Mouse (Mus musculus): Measurements from ENCODE around the gene Mapkap1. TPM values are rescaled to one million over a fixed set of nuclear protein-coding genes. Genes with fewer than 3 reads are reported as not detected.

The Mapkap1 gene
- polyA plus RNA-seq, 1 experiment from 2014 or later = 25.9 TPM

- no peaks in the 10 kb centered on the region for H3K9me3 ChIP-seq (replicated peaks; ENCODE audit: control insufficient read depth, low read length)
- H3K9ac ChIP-seq (ENCODE audit: low read depth, low read length) = no peak overlapping the region
- H3K36me3 ChIP-seq (ENCODE audit: control insufficient read depth, insufficient read depth) = no peaks in the 10 kb centered on the region
- WGBS (ENCODE audit: insufficient replicate concordance) = 67% methylated on average over 14 of the region's 14 CpGs
- no peak overlapping the region for H3K4me2 ChIP-seq (ENCODE audit: low read depth, low read length)
- H3K4me1 ChIP-seq (ENCODE audit: control insufficient read depth, low read depth, low read length) = no peaks in the 10 kb centered on the region; the same call in none of the 2 replicates
- H3K27me3 ChIP-seq (ENCODE audit: control insufficient read depth, insufficient read depth, low read depth, low read length) = no peaks in the 10 kb centered on the region
- ATAC-seq (ENCODE audit: low read depth) = no peak
- H3K4me3 ChIP-seq (ENCODE audit: low read depth, low read length) = no peak overlapping the region
- no peak overlapping the region for H3K27ac ChIP-seq (ENCODE audit: low read length)
These were observed 228.9 kb downstream of the Mapkap1 start for GRCm38 (mm10) chr2:34635249-34636165.

GRCm38 (mm10) chr2:34638955-34639650, 232.5 kb downstream of the Mapkap1 start:
- H3K4me1 ChIP-seq (ENCODE audit: control insufficient read depth, low read depth, low read length) = no peaks in the 10 kb centered on the region; the same call in none of the 2 replicates
- peak overlapping the region; percentile 42 for H3K9ac ChIP-seq (ENCODE audit: low read depth, low read length)
- peak; percentile 63 for ATAC-seq (ENCODE audit: low read depth)

GRCm38 (mm10) chr2:34639725-34640124, 233.2 kb downstream of the Mapkap1 start:
- Histone ChIP-seq H3K27ac (ENCODE audit: low read length) (no peak overlapping the region), H3K36me3 (ENCODE audit: control insufficient read depth, insufficient read depth) (no peaks in the 10 kb centered on the region), H3K4me3 (ENCODE audit: low read depth, low read length) (no peak overlapping the region), H3K27me3 (ENCODE audit: control insufficient read depth, insufficient read depth, low read depth, low read length) (no peaks in the 10 kb centered on the region), H3K9me3 (replicated peaks; ENCODE audit: control insufficient read depth, low read length) (no peaks in the 10 kb centered on the region), H3K4me1 (ENCODE audit: control insufficient read depth, low read depth, low read length) (no peaks in the 10 kb centered on the region; the same call in none of the 2 replicates), H3K4me2 (ENCODE audit: low read depth, low read length) (peak overlapping the region; percentile 72; the same call in 1 of the 2 replicates), H3K9ac (ENCODE audit: low read depth, low read length) (no peak overlapping the region)
- WGBS (ENCODE audit: insufficient replicate concordance) = 52% methylated on average over 5 of the region's 5 CpGs
- no peak for ATAC-seq (ENCODE audit: low read depth)

More at GRCm38 (mm10) chr2:34638955-34639650, 232.5 kb downstream of the Mapkap1 start:
- Histone ChIP-seq H3K36me3 (ENCODE audit: control insufficient read depth, insufficient read depth) (no peaks in the 10 kb centered on the region), H3K9me3 (replicated peaks; ENCODE audit: control insufficient read depth, low read length) (no peaks in the 10 kb centered on the region), H3K4me2 (ENCODE audit: low read depth, low read length) (peak overlapping the region; percentile 72), H3K4me3 (ENCODE audit: low read depth, low read length) (peak overlapping the region; percentile 55), H3K27me3 (ENCODE audit: control insufficient read depth, insufficient read depth, low read depth, low read length) (no peaks in the 10 kb centered on the region), H3K27ac (ENCODE audit: low read length) (no peak overlapping the region)
- 14% methylated on average over 37 of the region's 37 CpGs for WGBS (ENCODE audit: insufficient replicate concordance)

- H3K27me3 ChIP-seq (ENCODE audit: control insufficient read depth, insufficient read depth, low read depth, low read length) = no peaks in the 10 kb centered on the region
- H3K4me2 ChIP-seq (ENCODE audit: low read depth, low read length) = no peak overlapping the region
- no peaks in the 10 kb centered on the region for H3K36me3 ChIP-seq (ENCODE audit: control insufficient read depth, insufficient read depth)
- no peak overlapping the region for H3K27ac ChIP-seq (ENCODE audit: low read length)
- H3K4me3 ChIP-seq (ENCODE audit: low read depth, low read length) = no peak overlapping the region
- no peaks in the 10 kb centered on the region for H3K9me3 ChIP-seq (replicated peaks; ENCODE audit: control insufficient read depth, low read length)
- H3K9ac ChIP-seq (ENCODE audit: low read depth, low read length) = no peak overlapping the region
- WGBS (ENCODE audit: insufficient replicate concordance) = 38% methylated on average over 2 of the region's 2 CpGs
- peaks cover 11% of the 10 kb centered on the region for H3K4me1 ChIP-seq (ENCODE audit: control insufficient read depth, low read depth, low read length)
- no peak for ATAC-seq (ENCODE audit: low read depth)
These were observed 235.8 kb downstream of the Mapkap1 start for GRCm38 (mm10) chr2:34642351-34642750.

- Histone ChIP-seq H3K36me3 (ENCODE audit: control insufficient read depth, insufficient read depth) (no peaks in the 10 kb centered on the region), H3K4me1 (ENCODE audit: control insufficient read depth, low read depth, low read length) (peaks cover 11% of the 10 kb centered on the region), H3K4me3 (ENCODE audit: low read depth, low read length) (no peak overlapping the region), H3K9ac (ENCODE audit: low read depth, low read length) (no peak overlapping the region), H3K9me3 (replicated peaks; ENCODE audit: control insufficient read depth, low read length) (no peaks in the 10 kb centered on the region), H3K27me3 (ENCODE audit: control insufficient read depth, insufficient read depth, low read depth, low read length) (no peaks in the 10 kb centered on the region), H3K27ac (ENCODE audit: low read length) (no peak overlapping the region), H3K4me2 (ENCODE audit: low read depth, low read length) (0 out of 2 replicates have a peak overlapping the region, but pooled peaks have one; percentile 91)
- ATAC-seq (ENCODE audit: low read depth) = no peak
- WGBS (ENCODE audit: insufficient replicate concordance) = 43% methylated on average over 22 of the region's 22 CpGs
These were observed 238.3 kb downstream of the Mapkap1 start for GRCm38 (mm10) chr2:34644571-34645526.

- ATAC-seq (ENCODE audit: low read depth) = peak; percentile 95
- Histone ChIP-seq H3K36me3 (ENCODE audit: control insufficient read depth, insufficient read depth) (no peaks in the 10 kb centered on the region), H3K4me3 (ENCODE audit: low read depth, low read length) (peak overlapping the region; percentile 65), H3K9me3 (replicated peaks; ENCODE audit: control insufficient read depth, low read length) (no peaks in the 10 kb centered on the region), H3K9ac (ENCODE audit: low read depth, low read length) (peak overlapping the region; percentile 61), H3K4me1 (ENCODE audit: control insufficient read depth, low read depth, low read length) (peaks cover 11% of the 10 kb centered on the region), H3K27me3 (ENCODE audit: control insufficient read depth, insufficient read depth, low read depth, low read length) (no peaks in the 10 kb centered on the region), H3K27ac (ENCODE audit: low read length) (no peak overlapping the region), H3K4me2 (ENCODE audit: low read depth, low read length) (peak overlapping the region; percentile 91)
- WGBS (ENCODE audit: insufficient replicate concordance) = 7% methylated on average over 21 of the region's 21 CpGs
These were observed 239.4 kb downstream of the Mapkap1 start for GRCm38 (mm10) chr2:34645851-34646540.

GRCm38 (mm10) chr2:34646541-34646865, 239.9 kb downstream of the Mapkap1 start:
- H3K27me3 ChIP-seq (ENCODE audit: control insufficient read depth, insufficient read depth, low read depth, low read length) = no peaks in the 10 kb centered on the region
- no peak overlapping the region; the same call in 1 of the 2 replicates for H3K9ac ChIP-seq (ENCODE audit: low read depth, low read length)
- H3K4me1 ChIP-seq (ENCODE audit: control insufficient read depth, low read depth, low read length) = peaks cover 11% of the 10 kb centered on the region
- ATAC-seq (ENCODE audit: low read depth) = no peak
- WGBS (ENCODE audit: insufficient replicate concordance) = 7% methylated on average over 5 of the region's 5 CpGs
- peak overlapping the region; percentile 65 for H3K4me3 ChIP-seq (ENCODE audit: low read depth, low read length)
- H3K9me3 ChIP-seq (replicated peaks; ENCODE audit: control insufficient read depth, low read length) = no peaks in the 10 kb centered on the region
- H3K27ac ChIP-seq (ENCODE audit: low read length) = no peak overlapping the region
- H3K4me2 ChIP-seq (ENCODE audit: low read depth, low read length) = peak overlapping the region; percentile 91
- no peaks in the 10 kb centered on the region for H3K36me3 ChIP-seq (ENCODE audit: control insufficient read depth, insufficient read depth)

- H3K36me3 ChIP-seq (ENCODE audit: control insufficient read depth, insufficient read depth) = no peaks in the 10 kb centered on the region
- H3K9me3 ChIP-seq (replicated peaks; ENCODE audit: control insufficient read depth, low read length) = no peaks in the 10 kb centered on the region
- peaks cover 11% of the 10 kb centered on the region for H3K4me1 ChIP-seq (ENCODE audit: control insufficient read depth, low read depth, low read length)
- no peaks in the 10 kb centered on the region for H3K27me3 ChIP-seq (ENCODE audit: control insufficient read depth, insufficient read depth, low read depth, low read length)
- no peak overlapping the region for H3K27ac ChIP-seq (ENCODE audit: low read length)
- WGBS (ENCODE audit: insufficient replicate concordance) = 62% methylated on average over 11 of the region's 11 CpGs
- no peak overlapping the region for H3K9ac ChIP-seq (ENCODE audit: low read depth, low read length)
- H3K4me3 ChIP-seq (ENCODE audit: low read depth, low read length) = no peak overlapping the region
- no peak for ATAC-seq (ENCODE audit: low read depth)
- H3K4me2 ChIP-seq (ENCODE audit: low read depth, low read length) = no peak overlapping the region
These were observed 240.8 kb downstream of the Mapkap1 start for GRCm38 (mm10) chr2:34647410-34647809.
